Mouse (Mus musculus) inflammation-experienced regulatory T-cells, adult 6 months (primary cell): Measurements from ENCODE around the gene Nmrk2. TPM values are rescaled to one million over a fixed set of nuclear protein-coding genes. Genes with fewer than 3 reads are reported as not detected.

ENCODE experiments used
- ATAC-seq: one replicate; pipeline ENCODE4 v1.8.0; 2017
- polyA plus RNA-seq, 3 experiments: library from polyadenylated mRNA; unstranded; fragments of 100-300 nt; shearing (Covaris generic); gene quantifications; one replicate each; pipeline ENCODE4 v1.2.1; 2017

Nmrk2 gene
- polyA plus RNA-seq, 3 experiments from 2014 or later, result 0.17 to 0.28 TPM; not detected in 1

- no peak for ATAC-seq
Measured at GRCm38 (mm10) chr10:81161602-81162317, 40.1 kb downstream of the Nmrk2 start.

GRCm38 (mm10) chr10:81154736-81155135 is 47.1 kb downstream of the Nmrk2 start:
- no peak for ATAC-seq

GRCm38 (mm10) chr10:81154313-81154712 is 47.5 kb downstream of the Nmrk2 start:
- ATAC-seq, result no peak

- no peak for ATAC-seq
Measured at GRCm38 (mm10) chr10:81152609-81153008, 49.2 kb downstream of the Nmrk2 start.

- no peak for ATAC-seq
Measured at GRCm38 (mm10) chr10:81151261-81151660, 50.6 kb downstream of the Nmrk2 start.

Other genes starting within 250 kb of the Nmrk2 start
- gene Gng7, start 187.1 kb downstream of the Nmrk2 start, polyA plus RNA-seq, result not detected
- not detected for gene Diras1, start 176.4 kb downstream of the Nmrk2 start, polyA plus RNA-seq
- 1 to 10 TPM; 2.4 to 5.0 (median 2.7) TPM for gene Slc39a3, start 164.6 kb downstream of the Nmrk2 start, polyA plus RNA-seq
- 10 to 100 TPM; 66.4 to 86.5 (median 71.0) TPM for gene Sgta, start 141.9 kb downstream of the Nmrk2 start, polyA plus RNA-seq
- gene Thop1, start 132.0 kb downstream of the Nmrk2 start, polyA plus RNA-seq, result 1 to 10 TPM; 1.9 to 2.7 (median 2.5) TPM
- not detected for gene Creb3l3, start 103.2 kb downstream of the Nmrk2 start, polyA plus RNA-seq
- gene Map2k2, start 96.1 kb downstream of the Nmrk2 start, polyA plus RNA-seq, result 10 to 100 TPM; 22.1 to 27.1 (median 23.3) TPM
- 10 to 100 TPM in 1 of 3 experiments, 1 to 10 TPM in 2; 8.5 to 10.8 (median 9.3) TPM for gene Zbtb7a, start 66.8 kb downstream of the Nmrk2 start, polyA plus RNA-seq
- gene Pias4, start 34.1 kb downstream of the Nmrk2 start, polyA plus RNA-seq, result 10 to 100 TPM; 15.4 to 21.5 (median 17.1) TPM
- 1,000 to 10,000 TPM in 1 of 3 experiments, 100 to 1,000 TPM in 2; 925 to 1,158 (median 972) TPM for gene Eef2, start 25.4 kb downstream of the Nmrk2 start, polyA plus RNA-seq
- 1 to 10 TPM; 3.1 to 5.4 (median 3.6) TPM for gene Dapk3, start 19.0 kb downstream of the Nmrk2 start, polyA plus RNA-seq
- gene 4930442H23Rik, start 18.2 kb downstream of the Nmrk2 start, polyA plus RNA-seq, result not detected
- gene Atcay, start 28.8 kb upstream of the Nmrk2 start, polyA plus RNA-seq, result 10 to 100 TPM in 1 of 3 experiments, 1 to 10 TPM in 2; 4.8 to 12.6 (median 5.1) TPM
- gene Zfr2, start 31.1 kb upstream of the Nmrk2 start, polyA plus RNA-seq, result 1 to 10 TPM in 1 of 3 experiments, under 1 TPM in 2; 0.20 to 1.0 (median 0.37) TPM
- gene Matk, start 50.9 kb upstream of the Nmrk2 start, polyA plus RNA-seq, result 10 to 100 TPM; 30.1 to 68.1 (median 64.4) TPM
- gene Mrpl54, start 64.9 kb upstream of the Nmrk2 start, polyA plus RNA-seq, result 100 to 1,000 TPM; 111 to 148 (median 127) TPM
- gene Apba3, start 64.9 kb upstream of the Nmrk2 start, polyA plus RNA-seq, result 10 to 100 TPM in 2 of 3 experiments, 1 to 10 TPM in 1; 9.9 to 12.4 (median 12.3) TPM
- 1 to 10 TPM; 1.7 to 3.2 (median 1.9) TPM for gene Tjp3, start 89.5 kb upstream of the Nmrk2 start, polyA plus RNA-seq
- 10 to 100 TPM; 10.7 to 15.9 (median 14.4) TPM for gene Pip5k1c, start 90.9 kb upstream of the Nmrk2 start, polyA plus RNA-seq
- 1 to 10 TPM; 2.9 to 6.5 (median 4.1) TPM for gene Cactin, start 119.1 kb upstream of the Nmrk2 start, polyA plus RNA-seq
- 10 to 100 TPM in 2 of 3 experiments, 1 to 10 TPM in 1; 10.0 to 21.7 (median 17.0) TPM for gene Tbxa2r, start 126.7 kb upstream of the Nmrk2 start, polyA plus RNA-seq
- under 1 TPM in 1 of 3 experiments, not detected in 2; 0.12 TPM for gene Gipc3, start 141.2 kb upstream of the Nmrk2 start, polyA plus RNA-seq
- gene Hmg20b, start 148.4 kb upstream of the Nmrk2 start, polyA plus RNA-seq, result 10 to 100 TPM; 17.1 to 20.4 (median 17.8) TPM
- 1 to 10 TPM; 1.6 to 2.1 (median 1.9) TPM for gene Mfsd12, start 155.4 kb upstream of the Nmrk2 start, polyA plus RNA-seq
- 1 to 10 TPM in 1 of 3 experiments, under 1 TPM in 2; 0.26 to 1.7 (median 0.96) TPM for gene 4930404N11Rik, start 163.8 kb upstream of the Nmrk2 start, polyA plus RNA-seq
- 10 to 100 TPM; 10.7 to 27.1 (median 13.4) TPM for gene Fzr1, start 176.5 kb upstream of the Nmrk2 start, polyA plus RNA-seq
- gene Dohh, start 182.4 kb upstream of the Nmrk2 start, polyA plus RNA-seq, result 10 to 100 TPM in 2 of 3 experiments, 1 to 10 TPM in 1; 9.2 to 17.9 (median 10.9) TPM
- 1 to 10 TPM in 2 of 3 experiments, under 1 TPM in 1; 0.60 to 1.9 (median 1.1) TPM for gene Gm48551, start 182.4 kb upstream of the Nmrk2 start, polyA plus RNA-seq
- 1 to 10 TPM in 1 of 3 experiments, not detected in 2; 3.1 TPM for gene Gm48552, start 187.0 kb upstream of the Nmrk2 start, polyA plus RNA-seq
- gene Smim24, start 191.0 kb upstream of the Nmrk2 start, polyA plus RNA-seq, result 10 to 100 TPM in 1 of 3 experiments, 1 to 10 TPM in 2; 4.4 to 10.7 (median 9.8) TPM